Mouse (Mus musculus) cerebellum, postnatal 14 days (tissue): ENCODE data around the gene Spindoc.

Experiments
- DNase-seq, 2 experiments: peaks; one replicate each; pipeline ENCODE4 v3.0.0; 2021; ENCODE audit warnings: mixed read lengths in 2 of 2

Spindoc gene

GRCm38 (mm10) chr19:7382903-7383865 is at the start of gene Spindoc:
Gene Spindoc, minus strand, starts transcription at chr19:7382994.
- DNase-seq, result peak; percentile 99 to 100

GRCm38 (mm10) chr19:7425398-7425775 is 42.6 kb upstream of the Spindoc start:
- DNase-seq, result no peak

GRCm38 (mm10) chr19:7424590-7425397 is 42.0 kb upstream of the Spindoc start:
- peak in 1 of 2 experiments; percentile 25 for DNase-seq

GRCm38 (mm10) chr19:7424131-7424530 is 41.3 kb upstream of the Spindoc start:
- DNase-seq, result peak in 1 of 2 experiments; percentile 35

GRCm38 (mm10) chr19:7423656-7424030 is 40.8 kb upstream of the Spindoc start:
- no peak for DNase-seq

- peak; percentile 91 to 97 for DNase-seq
These were observed 40.3 kb upstream of the Spindoc start for GRCm38 (mm10) chr19:7423028-7423655.

- peak in 1 of 2 experiments; percentile 68 for DNase-seq
These were observed 39.8 kb upstream of the Spindoc start for GRCm38 (mm10) chr19:7422656-7423027.

- DNase-seq, result peak; percentile 72 to 83
These were observed 39.1 kb upstream of the Spindoc start for GRCm38 (mm10) chr19:7421602-7422591.

GRCm38 (mm10) chr19:7420841-7421601 is 38.2 kb upstream of the Spindoc start:
- DNase-seq, result peak in 1 of 2 experiments; percentile 30

GRCm38 (mm10) chr19:7420108-7420507 is 37.3 kb upstream of the Spindoc start:
- peak; percentile 18 to 21 for DNase-seq

GRCm38 (mm10) chr19:7419134-7419533 is 36.3 kb upstream of the Spindoc start:
- peak in 1 of 2 experiments; percentile 17 for DNase-seq

GRCm38 (mm10) chr19:7417911-7418849 is 35.4 kb upstream of the Spindoc start:
- peak; percentile 90 to 95 for DNase-seq

- DNase-seq, result peak; percentile 80
These were observed 34.3 kb upstream of the Spindoc start, which contains the start of gene 2700081O15Rik for GRCm38 (mm10) chr19:7416834-7417735. Gene 2700081O15Rik, plus strand, starts transcription at chr19:7417625.

- DNase-seq, result peak in 1 of 2 experiments; percentile 62
These were observed 33.4 kb upstream of the Spindoc start for GRCm38 (mm10) chr19:7415916-7416833.

- no peak for DNase-seq
These were observed 29.6 kb upstream of the Spindoc start for GRCm38 (mm10) chr19:7412361-7412760.

GRCm38 (mm10) chr19:7404623-7405229 is 21.9 kb upstream of the Spindoc start:
- DNase-seq, result peak; percentile 21 to 44

- DNase-seq, result no peak
These were observed 17.8 kb upstream of the Spindoc start for GRCm38 (mm10) chr19:7400635-7401034.
